Mouse (Mus musculus): Measurements from ENCODE around the gene Iqsec3. TPM values are rescaled to one million over a fixed set of nuclear protein-coding genes. Genes with fewer than 3 reads are reported as not detected.

Gene Iqsec3
- total RNA-seq, 2 experiments from 2014 or later: 0.37 to 0.45 TPM

GRCm38 (mm10) chr6:121366537-121366936 lies 106.9 kb downstream of the Iqsec3 start:
- DNase-seq (ENCODE audit: low spot score): peak; percentile 39

DNA sequence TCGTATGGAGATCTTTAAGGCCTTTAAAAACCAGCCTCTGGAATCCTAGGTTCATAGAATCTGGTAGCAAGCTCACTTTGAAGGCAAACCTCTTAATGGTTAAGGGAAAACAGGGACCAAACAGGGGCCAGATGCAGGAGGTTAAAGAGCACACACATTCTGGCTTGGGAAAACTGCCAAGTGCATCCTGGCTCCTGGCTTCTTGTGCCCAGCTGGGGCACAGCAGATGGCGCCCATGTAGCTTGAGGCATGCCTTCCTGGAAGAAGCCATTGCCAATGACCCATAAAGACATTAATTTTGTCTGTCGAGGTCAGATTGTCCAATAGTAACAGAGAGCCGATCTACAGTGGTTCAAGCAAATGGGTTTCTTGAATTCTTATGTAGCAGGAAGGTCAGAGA lies 109.5 kb downstream of the Iqsec3 start:
- no peak for DNase-seq (ENCODE audit: low spot score)

- no peak for DNase-seq (ENCODE audit: low spot score)
Measured at GRCm38 (mm10) chr6:121363061-121363460, 110.4 kb downstream of the Iqsec3 start.

DNA sequence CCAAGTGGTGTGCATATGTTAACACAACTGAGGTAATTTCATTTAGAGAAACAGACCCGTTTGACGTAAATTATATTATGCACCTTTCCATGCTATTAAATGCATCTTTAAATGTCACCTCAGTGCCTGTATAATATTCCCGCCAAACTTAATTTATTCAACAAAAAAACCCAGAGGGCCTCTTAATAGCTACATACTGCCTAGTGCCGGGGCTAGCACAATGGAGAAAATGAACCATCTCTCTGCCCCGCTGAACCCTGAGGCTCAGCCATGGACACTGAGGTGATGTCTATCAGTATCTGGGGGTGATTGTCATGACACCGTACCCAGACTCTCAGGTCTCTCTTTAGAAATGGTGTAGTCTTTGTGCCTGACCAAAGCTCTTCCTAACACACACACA lies 116.2 kb downstream of the Iqsec3 start:
- DNase-seq (ENCODE audit: low spot score): no peak

DNA sequence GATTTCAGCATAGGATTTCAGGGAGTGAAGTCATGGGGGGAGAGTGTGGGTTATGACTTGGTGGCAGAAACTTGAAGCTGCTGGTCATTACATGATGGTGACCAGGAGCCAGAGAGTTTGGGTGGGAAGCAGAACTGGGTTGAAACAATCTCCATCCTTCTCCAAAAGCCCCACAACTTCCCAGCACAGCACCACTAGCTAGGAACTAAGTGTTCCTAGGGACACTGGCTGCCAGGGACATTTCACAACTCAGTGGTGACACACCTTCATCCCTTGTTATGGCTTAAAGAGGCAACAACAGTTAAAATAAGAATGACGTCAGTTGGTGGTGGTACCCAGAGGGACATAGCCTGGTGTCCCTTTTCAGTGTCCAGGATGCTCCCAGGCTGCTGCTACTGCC lies 117.4 kb downstream of the Iqsec3 start:
- DNase-seq (ENCODE audit: low spot score): peak; percentile 54

GRCm38 (mm10) chr6:121352276-121352675 lies 121.2 kb downstream of the Iqsec3 start:
- DNase-seq (ENCODE audit: low spot score): no peak

DNA sequence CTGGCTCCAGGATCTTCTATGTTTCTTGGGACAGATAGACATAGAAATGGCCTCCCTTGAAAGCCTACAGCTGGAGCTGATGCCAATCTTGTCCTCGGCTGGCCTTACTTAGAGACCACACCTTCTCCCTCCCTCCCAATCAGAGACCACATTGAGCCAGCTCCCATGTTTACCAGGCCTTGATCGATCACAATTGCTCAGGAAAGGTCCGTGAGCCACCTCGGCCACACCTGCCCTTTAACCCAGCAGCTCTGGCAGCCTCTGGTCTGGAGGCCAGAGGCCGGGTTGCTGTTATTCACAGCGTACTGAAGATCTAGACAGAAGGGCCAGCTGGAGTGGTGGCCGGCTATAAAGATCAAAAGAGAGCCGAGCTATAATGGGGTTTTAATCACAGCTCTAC lies 127.0 kb downstream of the Iqsec3 start:
- DNase-seq (ENCODE audit: low spot score): no peak

DNA sequence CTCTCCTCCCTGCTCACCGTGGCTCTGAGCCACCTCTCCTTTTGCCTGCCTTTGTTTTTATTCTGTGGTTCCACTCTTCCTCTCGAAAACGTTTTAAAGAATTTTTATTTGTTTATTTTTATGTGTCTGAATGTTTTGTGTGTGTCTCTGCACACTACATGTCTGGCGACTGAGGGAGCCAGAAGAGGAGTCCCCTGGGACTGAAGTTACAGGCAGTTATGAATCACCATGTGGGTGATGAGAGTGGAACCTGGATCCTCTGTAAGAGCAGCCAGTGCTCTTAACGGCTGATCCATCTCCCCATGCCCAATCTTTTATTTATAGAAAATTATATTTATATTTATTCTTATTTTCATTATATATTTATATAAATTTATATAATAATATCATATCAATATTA lies 129.1 kb downstream of the Iqsec3 start:
- no peak for DNase-seq (ENCODE audit: low spot score)

GRCm38 (mm10) chr6:121343771-121344123 lies 129.7 kb downstream of the Iqsec3 start:
- DNase-seq (ENCODE audit: low spot score): no peak

GRCm38 (mm10) chr6:121343026-121343770 lies 130.3 kb downstream of the Iqsec3 start, which contains the start of gene Slc6a12:
Gene Slc6a12, plus strand, starts transcription at chr6:121343076.
- DNase-seq (ENCODE audit: low spot score): no peak

DNA sequence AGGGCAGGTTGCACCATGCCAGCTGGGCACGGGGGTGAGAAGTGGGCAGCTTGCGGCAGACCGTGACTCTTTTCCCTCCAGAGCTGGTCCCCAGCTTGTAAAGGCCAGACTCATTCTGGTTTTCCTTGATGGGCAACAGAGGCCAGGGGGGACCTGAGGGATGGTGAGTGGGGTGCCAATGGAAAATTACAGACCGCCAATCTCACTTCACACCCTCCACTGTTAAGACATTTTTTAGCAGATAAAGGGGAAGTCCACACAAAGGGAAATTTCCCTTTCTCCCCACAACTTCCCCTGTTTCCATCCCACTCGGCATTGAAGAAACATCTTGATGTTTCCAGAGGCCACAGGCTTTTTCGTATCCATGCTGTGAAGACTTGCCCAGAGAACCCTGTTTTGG lies 131.8 kb downstream of the Iqsec3 start:
- no peak for DNase-seq (ENCODE audit: low spot score)

DNA sequence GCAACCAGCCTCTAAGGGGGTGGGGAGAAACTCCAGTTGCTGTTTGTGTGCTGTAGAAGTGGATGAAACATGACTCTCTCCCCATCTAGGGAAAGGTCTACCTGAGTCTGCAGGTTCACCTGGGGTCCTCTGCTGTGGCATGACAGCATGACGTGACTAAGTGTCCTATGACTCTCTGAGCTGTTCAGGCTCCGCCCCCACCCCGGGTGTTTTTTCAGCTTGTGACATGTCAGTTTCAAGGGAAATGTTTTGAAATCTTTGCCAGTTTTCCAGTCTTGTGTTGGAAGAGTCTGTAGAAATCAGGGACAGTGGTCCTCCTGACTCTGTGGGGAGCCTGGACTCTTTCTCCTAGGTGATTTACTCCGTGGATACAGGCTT lies 135.0 kb downstream of the Iqsec3 start:
- DNase-seq (ENCODE audit: low spot score): no peak

DNA sequence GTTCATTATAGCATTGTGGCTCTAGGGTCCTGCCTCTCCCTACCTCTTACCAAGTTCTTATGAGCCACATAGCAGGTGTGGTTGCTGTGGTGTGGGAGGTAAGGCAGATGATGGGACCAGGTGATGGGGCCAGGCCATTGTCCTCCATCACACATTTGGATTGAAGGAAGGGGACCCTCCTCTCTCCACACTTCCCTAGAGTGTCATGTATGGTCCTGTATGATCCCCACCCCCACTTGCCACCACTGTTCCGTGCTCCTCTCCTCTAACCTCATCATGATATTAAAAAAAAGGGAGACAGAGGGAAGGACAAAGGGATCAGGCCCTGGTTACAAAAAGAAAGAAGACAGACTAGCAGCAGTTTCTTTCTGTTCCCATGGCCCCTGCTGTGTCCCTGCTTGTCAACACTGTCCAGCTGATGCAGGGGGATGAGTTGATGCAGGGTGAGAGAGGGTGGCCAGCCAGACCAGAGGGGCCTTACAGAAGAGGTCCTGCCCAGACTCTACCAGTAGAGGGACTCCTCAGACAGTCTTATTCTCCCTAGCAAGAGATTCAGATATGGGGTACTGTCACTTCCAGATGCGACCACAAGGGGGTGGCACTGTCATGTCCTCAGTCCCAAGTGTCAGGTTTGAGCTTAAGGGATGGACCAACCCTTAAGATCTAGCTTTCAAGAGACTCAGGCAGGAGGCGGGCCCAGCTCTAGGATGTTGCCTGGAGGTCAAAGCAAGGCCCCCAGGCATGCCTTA lies 135.5 kb downstream of the Iqsec3 start:
- peak; percentile 86 for DNase-seq (ENCODE audit: low spot score)

GRCm38 (mm10) chr6:121337229-121337628 lies 136.2 kb downstream of the Iqsec3 start:
- DNase-seq (ENCODE audit: low spot score): no peak

GRCm38 (mm10) chr6:121336558-121336957 lies 136.9 kb downstream of the Iqsec3 start:
- no peak for DNase-seq (ENCODE audit: low spot score)

DNA sequence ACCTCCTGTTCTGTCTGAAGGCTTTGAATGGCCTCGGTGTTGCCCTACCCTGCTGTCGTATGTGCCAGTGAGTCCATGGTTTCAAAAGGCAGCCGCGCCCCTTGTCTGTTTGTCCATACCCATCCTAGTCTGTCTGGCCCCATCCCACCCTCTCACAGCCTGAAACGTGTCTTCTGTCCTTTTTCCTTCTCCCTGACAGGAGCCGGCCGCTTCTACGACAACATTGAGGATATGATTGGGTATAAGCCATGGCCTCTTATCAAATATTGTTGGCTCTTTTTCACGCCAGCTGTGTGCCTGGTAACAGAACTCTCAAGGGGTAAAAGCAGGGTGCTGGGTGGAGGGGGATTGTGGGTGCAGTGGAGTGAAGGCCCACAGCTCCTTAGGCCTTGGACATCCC lies 137.6 kb downstream of the Iqsec3 start:
- no peak for DNase-seq (ENCODE audit: low spot score)

- DNase-seq (ENCODE audit: low spot score): no peak
Measured at GRCm38 (mm10) chr6:121329848-121330508, 143.5 kb downstream of the Iqsec3 start.

DNA sequence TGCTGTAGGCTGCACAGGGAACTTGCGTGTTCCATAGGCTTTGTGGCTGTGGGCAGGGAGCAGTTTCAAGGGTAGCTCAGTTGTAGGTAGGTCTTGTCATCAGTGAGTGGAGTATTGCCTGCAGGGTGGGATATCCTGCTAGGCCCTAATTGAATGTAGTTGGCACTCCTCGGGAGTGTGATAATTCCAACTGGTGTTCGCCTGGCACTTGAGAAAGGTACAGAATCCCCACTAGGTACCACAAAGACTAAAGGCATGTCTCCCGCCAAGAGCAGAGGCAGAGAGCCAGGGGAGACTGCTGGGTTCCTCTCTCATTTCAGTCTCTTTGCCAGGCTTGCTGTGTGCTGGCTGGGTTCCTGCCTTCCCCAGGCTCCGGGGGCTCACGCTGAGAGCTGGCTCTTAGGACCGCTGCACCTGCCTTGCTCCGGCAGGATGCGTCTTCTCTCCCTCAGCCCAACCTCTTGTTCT lies 145.0 kb downstream of the Iqsec3 start:
- DNase-seq (ENCODE audit: low spot score): peak; percentile 50

DNA sequence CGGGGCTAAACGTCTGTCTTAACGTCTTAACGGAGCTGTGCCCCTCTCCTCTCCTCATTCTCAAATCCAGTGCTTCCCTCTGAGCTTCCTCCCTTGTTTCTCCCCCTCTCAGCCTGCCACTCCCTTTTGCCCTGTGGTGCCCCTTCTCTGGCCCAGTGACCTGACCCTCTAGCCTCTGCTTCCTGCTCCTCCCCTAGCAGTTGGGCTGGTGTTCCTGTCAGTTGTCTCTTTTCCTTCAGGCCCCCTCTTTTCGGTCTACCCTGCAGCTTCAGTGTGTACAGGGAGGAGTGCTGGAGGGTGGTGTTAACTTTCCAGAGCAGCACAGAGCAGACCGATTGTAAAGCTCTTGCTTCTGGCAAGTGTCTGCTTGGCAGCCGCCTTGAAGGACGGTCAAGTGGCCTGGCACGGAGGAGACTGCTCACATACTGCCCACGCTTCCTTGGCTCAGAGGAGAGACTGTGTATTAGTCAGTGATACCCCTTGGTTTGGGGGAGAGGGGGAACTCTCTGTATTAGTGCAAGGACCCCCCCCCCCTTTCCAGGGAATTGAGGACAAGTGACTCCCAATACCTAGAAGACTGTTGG lies 146.9 kb downstream of the Iqsec3 start:
- DNase-seq (ENCODE audit: low spot score): peak; percentile 47

- DNase-seq (ENCODE audit: low spot score): no peak
Measured at GRCm38 (mm10) chr6:121325740-121326139, 147.7 kb downstream of the Iqsec3 start.

- no peak for DNase-seq (ENCODE audit: low spot score)
Measured at GRCm38 (mm10) chr6:121325298-121325697, 148.2 kb downstream of the Iqsec3 start.

Data from gastrocnemius, adult 18-20 months (tissue).